Mouse (Mus musculus): ENCODE measurements around the gene Grasp.
A peak's percentile ranks its signal among the peaks of the same experiment; 100 is the strongest.

GRCm38 (mm10) chr15:101236878-101237277 is 12.9 kb downstream of the Grasp start:
- TF ChIP-seq POLR2A (IDR thresholded peaks at IDR 0.05; ENCODE audit: extremely low read depth, insufficient read depth, low read length) (no peak), CTCF (IDR thresholded peaks at IDR 0.05; ENCODE audit: extremely low read depth, insufficient read depth, low read length) (peak; percentile 46; the same call in 1 of the 2 replicates)

Measured in cortical plate, adult 2 months (tissue).